In genomic region chr13:96971861-96972282, GRCm38 (mm10) we compare ENCODE assay signal across 15 mouse cellular contexts. TPM values are rescaled to one million over a fixed set of nuclear protein-coding genes. Genes with fewer than 3 reads are reported as not detected.
DNase-seq lines count a peak whose midpoint lies in the region; ATAC-seq and TF ChIP-seq lines count a peak whose summit lies in the region.
"Had no signal": no experiment of that assay in that cellular context is flagged by ENCODE, and none has a peak within 500 bp of the region (broad histone marks: within the 10 kb centered on the region; RNA-seq: fewer than 3 reads in every experiment).

No protein-coding gene starts in this region.

- peak; percentile 71; the same call in 1 of the 2 replicates for ATAC-seq in hindbrain, embryonic 15.5 days (ENCODE audit: low FRiP score, low read depth)
- peak; percentile 70; the same call in 1 of the 2 replicates for ATAC-seq in erythroblast, adult 5-6 weeks (replicated peaks; ENCODE audit: low FRiP score, poor library complexity, severe bottlenecking)
- peak; percentile 96 for ATAC-seq in liver, embryonic 12.5 days
- peak; percentile 63; the same call in 1 of the 2 replicates for ATAC-seq in midbrain, postnatal 0 days (ENCODE audit: low FRiP score)
- ATAC-seq: inflammation-experienced regulatory T-cells, adult 6 months had no signal

- no peaks in the 10 kb centered on the region for H3K27me3 ChIP-seq in hindbrain, embryonic 15.5 days
- no peaks in the 10 kb centered on the region for H3K27me3 ChIP-seq in hindbrain, embryonic 10.5 days (ENCODE audit: insufficient read depth, poor library complexity, severe bottlenecking)
- no peaks in the 10 kb centered on the region for H3K27me3 ChIP-seq in liver, embryonic 12.5 days (replicated peaks)
- no peaks in the 10 kb centered on the region for H3K27me3 ChIP-seq in midbrain, postnatal 0 days (ENCODE audit: insufficient read depth, low read length)
- H3K27me3 ChIP-seq: limb, embryonic 12.5 days; neural tube, embryonic 12.5 days had no signal

- H3K4me2 ChIP-seq in hindbrain, embryonic 15.5 days = no peak overlapping the region
- peak overlapping the region; percentile 56 for H3K4me2 ChIP-seq in liver, embryonic 12.5 days
- no peak overlapping the region for H3K4me2 ChIP-seq in midbrain, postnatal 0 days (ENCODE audit: low read depth, low read length, poor library complexity, severe bottlenecking)
- H3K4me2 ChIP-seq: limb, embryonic 12.5 days; neural tube, embryonic 12.5 days had no signal

- H3K4me1 ChIP-seq in hindbrain, embryonic 15.5 days (replicated peaks) = no peaks in the 10 kb centered on the region
- H3K4me1 ChIP-seq in hindbrain, embryonic 10.5 days (replicated peaks) = no peaks in the 10 kb centered on the region
- H3K4me1 ChIP-seq in liver, embryonic 12.5 days = peaks cover 39% of the 10 kb centered on the region
- H3K4me1 ChIP-seq in midbrain, postnatal 0 days (ENCODE audit: insufficient read depth, low read length) = no peaks in the 10 kb centered on the region
- H3K4me1 ChIP-seq: limb, embryonic 12.5 days; neural tube, embryonic 12.5 days had no signal

- no peak overlapping the region for H3K4me3 ChIP-seq in hindbrain, embryonic 15.5 days
- H3K4me3 ChIP-seq in hindbrain, embryonic 10.5 days = no peak overlapping the region
- H3K4me3 ChIP-seq in liver, embryonic 12.5 days = peak overlapping the region; percentile 8; the same call in 1 of the 2 replicates
- H3K4me3 ChIP-seq in midbrain, postnatal 0 days (ENCODE audit: low read depth, low read length) = no peak overlapping the region
- H3K4me3 ChIP-seq: layer of hippocampus, adult 2 months; limb, embryonic 12.5 days; neural tube, embryonic 12.5 days had no signal

- no peak overlapping the region for H3K27ac ChIP-seq in hindbrain, embryonic 15.5 days (replicated peaks)
- no peak overlapping the region for H3K27ac ChIP-seq in hindbrain, embryonic 10.5 days
- peak overlapping the region; percentile 74 for H3K27ac ChIP-seq in liver, embryonic 12.5 days
- H3K27ac ChIP-seq in midbrain, postnatal 0 days (ENCODE audit: low read depth, low read length) = no peak overlapping the region
- H3K27ac ChIP-seq: layer of hippocampus, adult 2 months; limb, embryonic 12.5 days; macrophage; neural tube, embryonic 12.5 days had no signal

- DNase-seq in hindbrain, embryonic 10.5 days (ENCODE audit: low spot score) = no peak
- no peak for DNase-seq in midbrain, postnatal 0 days (ENCODE audit: low spot score)
- DNase-seq in adrenal gland, postnatal 10 days = no peak
- DNase-seq in MN1 (ENCODE audit: low spot score) = no peak
- DNase-seq: cerebellum, postnatal 25 days; right cerebral cortex, adult 18-20 months; thymus, postnatal 25 days had no signal

- H3K9me3 ChIP-seq in hindbrain, embryonic 15.5 days = no peaks in the 10 kb centered on the region
- no peaks in the 10 kb centered on the region for H3K9me3 ChIP-seq in hindbrain, embryonic 10.5 days
- 0 out of 2 replicates have a peak, but pooled peaks cover 3% of the 10 kb centered on the region for H3K9me3 ChIP-seq in liver, embryonic 12.5 days (replicated peaks)
- H3K9me3 ChIP-seq in midbrain, postnatal 0 days (ENCODE audit: low read length) = no peaks in the 10 kb centered on the region
- H3K9me3 ChIP-seq: limb, embryonic 12.5 days; neural tube, embryonic 12.5 days had no signal

- TF ChIP-seq CTCF in midbrain, postnatal 0 days (IDR thresholded peaks at IDR 0.05) = no peak

- WGBS in hindbrain, embryonic 15.5 days = 76% methylated on average over 9 of the region's 9 CpGs
- 87% methylated on average over 9 of the region's 9 CpGs for WGBS in hindbrain, embryonic 10.5 days
- 17% methylated on average over 9 of the region's 9 CpGs for WGBS in liver, embryonic 12.5 days (ENCODE audit: insufficient replicate concordance)
- 56% methylated on average over 9 of the region's 9 CpGs for WGBS in midbrain, postnatal 0 days

- H3K9ac ChIP-seq in hindbrain, embryonic 15.5 days = no peak overlapping the region
- H3K9ac ChIP-seq in liver, embryonic 12.5 days = peak overlapping the region; percentile 20; the same call in 1 of the 2 replicates
- no peak overlapping the region for H3K9ac ChIP-seq in midbrain, postnatal 0 days (replicated peaks; ENCODE audit: low read length, poor library complexity, severe bottlenecking)
- H3K9ac ChIP-seq: limb, embryonic 12.5 days; neural tube, embryonic 12.5 days had no signal

- H3K36me3 ChIP-seq in hindbrain, embryonic 15.5 days = no peaks in the 10 kb centered on the region
- H3K36me3 ChIP-seq in hindbrain, embryonic 10.5 days = no peaks in the 10 kb centered on the region
- H3K36me3 ChIP-seq in liver, embryonic 12.5 days = no peaks in the 10 kb centered on the region
- no peaks in the 10 kb centered on the region for H3K36me3 ChIP-seq in midbrain, postnatal 0 days (ENCODE audit: insufficient read depth, low read length)
- H3K36me3 ChIP-seq: limb, embryonic 12.5 days; neural tube, embryonic 12.5 days had no signal

RNA-seq across cellular contexts. Expression of gene Gcnt4, which starts 47.4 kb away (rescaled TPM):
- polyA plus RNA-seq in hindbrain, embryonic 15.5 days (2015; fragmentation: Nextera tagmentation; extraction: Ambion mirVana) = 0.24 and 0.26 TPM in 2 replicates
- 0.29 and 0.93 TPM in 2 replicates for polyA plus RNA-seq in hindbrain, embryonic 10.5 days (2016; fragmentation: Nextera tagmentation; extraction: Ambion mirVana)
- not detected in 2 replicates for total RNA-seq in erythroblast, adult 5-6 weeks (2015; ENCODE audit: low replicate concordance)
- not detected in 2 replicates for total RNA-seq in erythroblast, adult 5-6 weeks (2017; ENCODE audit: low replicate concordance)
- 0.67 and 0.68 TPM in 2 replicates for polyA plus RNA-seq in liver, embryonic 12.5 days (2016; fragmentation: Nextera tagmentation; extraction: Ambion mirVana)
- 0.47 and 0.93 TPM in 2 replicates for total RNA-seq in midbrain, postnatal 0 days (2014; rRNA removed)
- 0.22 and 0.26 TPM in 2 replicates for polyA plus RNA-seq in midbrain, postnatal 0 days (2015; fragmentation: Nextera tagmentation; extraction: Ambion mirVana)
- total RNA-seq in adrenal gland, postnatal 10 days (2021) = under 1 TPM; 0.76 to 0.93 TPM
- polyA plus RNA-seq: macrophage had no signal
